Mouse (Mus musculus): Measurements from ENCODE around the gene Zfp804a. TPM values are rescaled to one million over a fixed set of nuclear protein-coding genes. Genes with fewer than 3 reads are reported as not detected.

Zfp804a gene
- not detected in 2 replicates for polyA plus RNA-seq (2015; fragmentation: Nextera tagmentation; extraction: Ambion mirVana)

- Histone ChIP-seq H3K27ac (ENCODE audit: low read length) (no peak within 1 kb of the TSS), H3K27me3 (replicated peaks; ENCODE audit: insufficient read depth, low read length) (peaks cover 17% of the 10 kb centered on the region; the same call in 1 of the 2 replicates), H3K9me3 (ENCODE audit: low read length) (no peaks in the 10 kb centered on the region), H3K4me2 (replicated peaks; ENCODE audit: low read depth, low read length) (peak within 1 kb of the TSS; percentile 94), H3K9ac (replicated peaks; ENCODE audit: low read depth) (no peak within 1 kb of the TSS), H3K4me1 (ENCODE audit: insufficient read depth, low read depth, low read length) (no peaks in the 10 kb centered on the region), H3K4me3 (ENCODE audit: low read depth, low read length) (peak within 1 kb of the TSS; percentile 44), H3K36me3 (ENCODE audit: insufficient read depth, low read length) (no peaks in the 10 kb centered on the region)
- TF ChIP-seq EP300 (IDR thresholded peaks at IDR 0.05) (no peak), CTCF (IDR thresholded peaks at IDR 0.05) (no peak)
- ATAC-seq: peak; percentile 55
- under 1% methylated on average over 56 of the region's 82 CpGs for WGBS
- peak; percentile 7 for DNase-seq (ENCODE audit: low spot score)
Measured at GRCm38 (mm10) chr2:82053185-82053891, at the start of gene Zfp804a. Gene Zfp804a, plus strand, starts transcription at chr2:82053222.

GRCm38 (mm10) chr2:82051635-82052034, 1.4 kb upstream of the Zfp804a start:
- Histone ChIP-seq H3K27me3 (replicated peaks; ENCODE audit: insufficient read depth, low read length) (peaks cover 17% of the 10 kb centered on the region; the same call in 1 of the 2 replicates), H3K4me1 (ENCODE audit: insufficient read depth, low read depth, low read length) (no peaks in the 10 kb centered on the region), H3K9me3 (ENCODE audit: low read length) (no peaks in the 10 kb centered on the region), H3K36me3 (ENCODE audit: insufficient read depth, low read length) (no peaks in the 10 kb centered on the region), H3K9ac (replicated peaks; ENCODE audit: low read depth) (no peak overlapping the region), H3K4me3 (ENCODE audit: low read depth, low read length) (no peak overlapping the region), H3K27ac (ENCODE audit: low read length) (no peak overlapping the region), H3K4me2 (replicated peaks; ENCODE audit: low read depth, low read length) (no peak overlapping the region)
- WGBS: 66% methylated on average over 4 of the region's 4 CpGs
- ATAC-seq: no peak
- no peak for DNase-seq (ENCODE audit: low spot score)
- no peak for TF ChIP-seq CTCF (IDR thresholded peaks at IDR 0.05)
- TF ChIP-seq EP300 (IDR thresholded peaks at IDR 0.05): no peak

GRCm38 (mm10) chr2:82052338-82053184, 461 bp upstream of the Zfp804a start:
- TF ChIP-seq CTCF (IDR thresholded peaks at IDR 0.05) (no peak), EP300 (IDR thresholded peaks at IDR 0.05) (no peak)
- Histone ChIP-seq H3K9ac (replicated peaks; ENCODE audit: low read depth) (no peak overlapping the region), H3K4me3 (ENCODE audit: low read depth, low read length) (peak overlapping the region; percentile 44), H3K27ac (ENCODE audit: low read length) (no peak overlapping the region), H3K9me3 (ENCODE audit: low read length) (no peaks in the 10 kb centered on the region), H3K27me3 (replicated peaks; ENCODE audit: insufficient read depth, low read length) (peaks cover 17% of the 10 kb centered on the region; the same call in 1 of the 2 replicates), H3K36me3 (ENCODE audit: insufficient read depth, low read length) (no peaks in the 10 kb centered on the region), H3K4me2 (replicated peaks; ENCODE audit: low read depth, low read length) (peak overlapping the region; percentile 94), H3K4me1 (ENCODE audit: insufficient read depth, low read depth, low read length) (no peaks in the 10 kb centered on the region)
- DNase-seq (ENCODE audit: low spot score) (no peak), ATAC-seq (peak; percentile 53)
- WGBS: 6% methylated on average over 29 of the region's 34 CpGs

- no peak overlapping the region for H3K4me3 ChIP-seq (ENCODE audit: low read depth, low read length)
- no peak for DNase-seq (ENCODE audit: low spot score)
- TF ChIP-seq CTCF (IDR thresholded peaks at IDR 0.05): no peak
- TF ChIP-seq EP300 (IDR thresholded peaks at IDR 0.05): no peak
- no peak overlapping the region for H3K27ac ChIP-seq (ENCODE audit: low read length)
- no peaks in the 10 kb centered on the region for H3K4me1 ChIP-seq (ENCODE audit: insufficient read depth, low read depth, low read length)
- no peak overlapping the region for H3K4me2 ChIP-seq (replicated peaks; ENCODE audit: low read depth, low read length)
- H3K9me3 ChIP-seq (ENCODE audit: low read length): no peaks in the 10 kb centered on the region
- WGBS: 55% methylated on average over 4 of the region's 4 CpGs
- H3K36me3 ChIP-seq (ENCODE audit: insufficient read depth, low read length): no peaks in the 10 kb centered on the region
- no peak overlapping the region for H3K9ac ChIP-seq (replicated peaks; ENCODE audit: low read depth)
- peaks cover 17% of the 10 kb centered on the region; the same call in 1 of the 2 replicates for H3K27me3 ChIP-seq (replicated peaks; ENCODE audit: insufficient read depth, low read length)
- no peak for ATAC-seq
Measured at GRCm38 (mm10) chr2:82054446-82054845, 1.4 kb downstream of the Zfp804a start.

- no peak overlapping the region for H3K4me3 ChIP-seq (ENCODE audit: low read depth, low read length)
- no peak for DNase-seq (ENCODE audit: low spot score)
- H3K27ac ChIP-seq (ENCODE audit: low read length): no peak overlapping the region
- no peaks in the 10 kb centered on the region for H3K4me1 ChIP-seq (ENCODE audit: insufficient read depth, low read depth, low read length)
- TF ChIP-seq CTCF (IDR thresholded peaks at IDR 0.05) (peak; percentile 33; the same call in 1 of the 2 replicates), EP300 (IDR thresholded peaks at IDR 0.05) (no peak)
- H3K9ac ChIP-seq (replicated peaks; ENCODE audit: low read depth): no peak overlapping the region
- no peak for ATAC-seq
- H3K36me3 ChIP-seq (ENCODE audit: insufficient read depth, low read length): no peaks in the 10 kb centered on the region
- no peaks in the 10 kb centered on the region for H3K27me3 ChIP-seq (replicated peaks; ENCODE audit: insufficient read depth, low read length)
- no peak overlapping the region for H3K4me2 ChIP-seq (replicated peaks; ENCODE audit: low read depth, low read length)
- WGBS: 21% methylated on average over 5 of the region's 5 CpGs
- H3K9me3 ChIP-seq (ENCODE audit: low read length): no peaks in the 10 kb centered on the region
Measured at GRCm38 (mm10) chr2:82064671-82065070, 11.6 kb downstream of the Zfp804a start.

GRCm38 (mm10) chr2:82067912-82068311, 14.9 kb downstream of the Zfp804a start:
- ATAC-seq: no peak
- 89% methylated on average over 1 of the region's 1 CpGs for WGBS

More at GRCm38 (mm10) chr2:82067912-82068311, 14.9 kb downstream of the Zfp804a start:
- H3K36me3 ChIP-seq (ENCODE audit: insufficient read depth, low read length): no peaks in the 10 kb centered on the region
- no peaks in the 10 kb centered on the region for H3K9me3 ChIP-seq (ENCODE audit: low read length)
- H3K4me3 ChIP-seq (ENCODE audit: low read depth, low read length): no peak overlapping the region
- no peaks in the 10 kb centered on the region for H3K27me3 ChIP-seq (replicated peaks; ENCODE audit: insufficient read depth, low read length)
- no peak overlapping the region for H3K27ac ChIP-seq (ENCODE audit: low read length)
- DNase-seq (ENCODE audit: low spot score): no peak
- H3K4me1 ChIP-seq (ENCODE audit: insufficient read depth, low read depth, low read length): no peaks in the 10 kb centered on the region
- no peak overlapping the region for H3K4me2 ChIP-seq (replicated peaks; ENCODE audit: low read depth, low read length)
- TF ChIP-seq CTCF (IDR thresholded peaks at IDR 0.05) (no peak), EP300 (IDR thresholded peaks at IDR 0.05) (no peak)
- H3K9ac ChIP-seq (replicated peaks; ENCODE audit: low read depth): no peak overlapping the region
